Mouse (Mus musculus) brain, embryonic 18.5 days (tissue): ENCODE data around the gene Shank2.

Experiments
- DNase-seq: peaks from one replicate; pipeline ENCODE4 v3.0.0-alpha.2; 2012; ENCODE audit warnings: low read depth, low spot score

Shank2 gene

GRCm38 (mm10) chr7:144471103-144471502, 469.4 kb downstream of the Shank2 start:
- no peak for DNase-seq

DNA sequence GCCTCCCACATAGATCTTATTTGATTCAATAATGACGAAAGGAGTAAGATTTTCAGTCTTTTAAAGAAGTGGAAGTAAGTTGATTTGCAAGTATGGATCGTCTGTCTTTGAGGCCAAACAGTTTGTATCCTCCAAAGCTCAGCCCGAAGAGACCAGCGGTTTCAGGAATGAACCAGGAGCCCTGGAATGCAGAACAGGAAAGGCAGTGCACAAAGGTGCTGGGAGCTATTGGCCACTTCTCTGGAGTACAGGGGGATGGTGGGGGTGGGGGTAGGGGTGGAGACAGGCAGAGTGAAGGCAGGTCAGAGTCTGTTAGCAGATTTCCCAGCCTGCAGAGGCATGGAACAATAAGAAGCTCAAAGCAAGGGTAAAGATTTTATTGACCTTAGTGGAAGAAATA, 471.8 kb downstream of the Shank2 start:
- no peak for DNase-seq
